Mouse (Mus musculus) T-helper 1 cell (primary cell): ENCODE measurements at regions not wholly inside any gene's neighbourhood (a gene's known extent, or its start where the extent isn't known, plus 50 kb on each side); places are given as distances from the start of the nearest gene placed in this dataset.

Experiments used
- in situ Hi-C: fragments of 300-600 bp; cut with MboI, MseI; formaldehyde crosslinking; loops from one replicate; pipeline ENCODE4 v1.15.1; 2025; ENCODE audit warnings: high pct_unique_total_duplicates

- in situ Hi-C loops: loop anchor here (5.0 to 10.0 kb wide), 3 partner anchors 61 to 1104 kb away; partner anchors contain the start of gene Klf6
Observed at GRCm38 (mm10) chr13:5768699-5769098, 92.6 kb upstream of the Klf6 start.

- in situ Hi-C loops: loop anchor here (5.0 to 10.0 kb wide), 3 partner anchors 62 to 1105 kb away; partner anchors contain the start of gene Klf6
Observed at GRCm38 (mm10) chr13:5769283-5770260, 91.7 kb upstream of the Klf6 start.

- in situ Hi-C loops: no loop called here
Observed at GRCm38 (mm10) chr13:5773811-5774210, 87.5 kb upstream of the Klf6 start.

DNA sequence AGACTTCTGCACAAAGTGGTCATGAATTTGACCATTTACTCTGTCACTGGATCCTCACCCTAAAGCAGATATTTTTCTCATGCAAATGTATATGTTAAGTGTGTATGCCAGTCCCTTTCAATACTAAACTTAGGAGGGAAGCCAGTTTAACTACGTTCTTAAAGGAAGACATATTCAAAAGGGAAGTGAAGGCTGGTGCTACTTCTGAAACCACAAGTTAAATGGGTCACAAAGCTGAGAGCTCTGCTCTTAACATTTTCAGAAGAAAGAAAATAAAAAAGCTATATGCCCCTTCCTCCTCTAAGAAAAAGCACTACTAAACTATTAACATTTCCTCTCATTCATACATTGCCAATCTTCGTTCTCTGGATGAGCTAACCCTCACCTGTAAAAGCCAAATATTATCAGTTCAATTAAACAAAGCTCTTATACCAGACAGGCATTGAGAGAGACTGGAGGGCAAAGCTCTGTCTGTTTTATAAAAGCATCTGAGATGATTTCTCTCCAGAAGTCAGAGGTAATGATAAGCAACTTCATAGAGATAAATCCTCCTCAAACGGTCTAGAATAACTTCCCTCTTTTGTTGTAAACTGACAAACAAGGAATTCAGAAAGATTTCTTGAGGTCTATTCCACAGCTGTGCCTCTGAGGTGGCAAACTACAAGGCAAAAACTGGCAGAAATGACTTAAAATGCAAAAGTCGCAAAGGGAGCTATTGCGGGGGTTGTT, 82.7 kb upstream of the Klf6 start:
- in situ Hi-C loops: no loop called here

- in situ Hi-C loops: no loop called here
Observed at GRCm38 (mm10) chr13:5779410-5779809, 81.9 kb upstream of the Klf6 start.

GRCm38 (mm10) chr13:5782540-5782939, 78.7 kb upstream of the Klf6 start:
- in situ Hi-C loops: no loop called here

GRCm38 (mm10) chr13:5787114-5787513, 74.2 kb upstream of the Klf6 start:
- in situ Hi-C loops: no loop called here

DNA sequence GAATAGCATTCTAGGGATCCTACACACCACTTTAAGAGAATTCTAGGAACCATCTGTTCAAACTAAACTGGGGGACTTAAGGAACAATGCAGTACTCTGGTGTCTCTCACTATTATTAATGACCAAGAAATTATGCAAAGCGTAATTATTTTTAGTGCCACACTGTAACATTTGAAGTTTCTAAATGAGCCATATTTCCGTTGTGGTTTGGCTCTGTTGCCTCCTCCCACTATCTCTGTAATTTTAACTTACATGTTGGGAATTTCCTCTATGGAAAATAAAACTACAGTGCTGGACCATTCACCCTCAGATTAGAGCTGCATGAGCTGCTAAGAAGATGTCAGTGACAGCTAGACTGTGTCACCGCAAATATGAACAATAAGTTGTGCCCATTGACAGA, 72.0 kb upstream of the Klf6 start:
- in situ Hi-C loops: no loop called here

GRCm38 (mm10) chr13:5802079-5802478, 59.2 kb upstream of the Klf6 start:
- in situ Hi-C loops: loop anchor here (5.0 kb wide), 1 partner anchor 40 kb away; no protein-coding TSS in a partner anchor

DNA sequence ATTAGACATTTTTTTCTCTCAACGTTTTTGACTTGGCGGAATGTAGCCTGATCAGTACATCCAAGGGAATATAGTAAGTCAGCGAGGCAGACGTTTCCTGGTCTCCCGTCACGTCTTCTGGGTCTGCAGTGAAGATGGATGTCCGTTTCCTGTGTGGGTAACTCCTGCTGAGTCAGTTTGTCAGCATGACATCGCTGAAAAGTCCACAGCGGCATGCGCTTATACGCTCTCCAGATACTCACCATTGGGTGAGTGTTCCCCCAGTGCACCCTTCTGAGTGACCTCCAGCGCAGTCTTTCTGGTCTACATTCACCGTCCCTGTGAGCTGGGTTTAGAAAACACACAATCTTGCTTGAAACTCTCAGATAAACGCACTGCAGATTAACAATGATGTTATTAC, 58.5 kb upstream of the Klf6 start:
- in situ Hi-C loops: loop anchor here (5.0 kb wide), 1 partner anchor 39 kb away; no protein-coding TSS in a partner anchor

DNA sequence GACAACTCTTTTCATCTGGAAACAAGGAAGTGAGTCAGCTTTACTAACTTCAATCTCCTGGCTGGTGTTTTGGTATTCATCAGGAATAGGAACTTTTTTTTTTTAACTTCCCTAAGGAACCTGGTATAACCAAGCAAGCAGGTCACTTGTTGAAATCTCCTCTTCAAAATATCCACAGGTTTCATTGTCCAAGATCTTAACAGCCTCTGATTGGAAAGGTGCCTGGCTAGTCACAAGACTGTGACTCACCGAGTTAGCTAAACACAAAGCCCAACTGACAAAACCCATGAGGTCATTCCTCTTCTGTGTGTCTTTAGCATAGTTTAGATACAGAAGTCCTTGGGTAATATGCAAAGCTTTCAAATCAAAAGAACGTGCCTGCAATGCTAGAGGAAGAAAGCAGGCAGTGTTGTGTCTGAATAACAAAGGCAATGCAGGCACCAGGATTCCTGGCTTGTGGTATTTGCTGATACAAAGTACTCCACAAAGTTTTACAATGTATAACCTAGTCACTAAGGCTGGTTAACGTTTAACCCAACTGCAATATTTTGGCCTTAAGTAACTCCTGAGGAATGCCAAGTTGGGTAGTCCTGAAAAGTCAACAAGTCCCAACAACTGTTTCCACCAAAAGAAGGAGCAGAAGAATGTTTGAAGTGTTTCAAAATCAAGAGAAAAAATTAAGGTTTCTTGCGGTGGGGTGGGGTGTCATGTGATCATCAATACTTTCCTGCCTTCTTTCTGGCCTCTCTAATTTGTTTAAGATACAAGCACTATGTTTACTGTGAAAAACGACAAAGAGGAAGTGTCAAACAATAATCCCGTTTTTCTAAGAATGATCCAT, 57.5 kb upstream of the Klf6 start:
- in situ Hi-C loops: loop anchor here (5.0 kb wide), 1 partner anchor 39 kb away; no protein-coding TSS in a partner anchor

- in situ Hi-C loops: loop anchor here (5.0 kb wide), 1 partner anchor 38 kb away; no protein-coding TSS in a partner anchor
Observed at GRCm38 (mm10) chr13:5804381-5804941, 56.8 kb upstream of the Klf6 start.

DNA sequence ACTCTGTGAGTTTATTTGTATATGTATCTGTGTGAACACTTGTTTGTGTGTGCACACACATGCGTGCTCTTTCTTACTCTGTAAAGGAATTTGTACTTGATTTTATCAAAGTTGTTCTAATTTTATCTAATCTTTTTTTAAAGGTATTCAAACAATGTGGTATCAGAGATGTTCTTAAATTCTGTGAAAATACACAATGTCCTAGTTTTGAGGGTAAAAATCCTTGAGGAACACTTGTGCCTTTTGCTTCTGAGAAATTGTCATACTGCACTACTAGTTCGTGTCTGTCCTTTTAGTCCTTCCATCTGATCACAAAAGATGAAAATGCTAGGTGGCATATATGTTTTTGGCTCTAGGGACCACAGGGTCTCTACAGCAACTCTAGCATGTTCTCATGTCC, 52.9 kb upstream of the Klf6 start:
- in situ Hi-C loops: no loop called here
